Mouse (Mus musculus) intestine, embryonic 16.5 days (tissue): Measurements from ENCODE around the gene Sugt1. TPM values are rescaled to one million over a fixed set of nuclear protein-coding genes. Genes with fewer than 3 reads are reported as not detected.

Experiments used
- ATAC-seq: fragments of 200-750 bp; cut with Nextera tagmentation; 2 replicates; pipeline ENCODE4 v1.8.0; 2017; ENCODE audit warnings: moderate TSS enrichment, moderate library complexity
- H3K27ac ChIP-seq: fragments of 300-500 bp; sonication (generic); 2 replicates; pipeline ENCODE4 v1.5.1; 2014; ENCODE audit warnings: mild to moderate bottlenecking, low read length
- H3K27me3 ChIP-seq: fragments of 300-500 bp; sonication (generic); replicated peaks from 2 replicates; pipeline ENCODE4 v1.6.1; 2014; ENCODE audit warnings: low read length, control low read depth, mixed read lengths; ENCODE audit not compliant: control insufficient read depth, insufficient read depth
- H3K36me3 ChIP-seq: fragments of 300-500 bp; sonication (generic); 2 replicates; pipeline ENCODE4 v1.6.1; 2014; ENCODE audit warnings: low read length, control low read depth; ENCODE audit not compliant: control insufficient read depth, insufficient read depth
- H3K4me1 ChIP-seq: fragments of 300-500 bp; sonication (generic); 2 replicates; pipeline ENCODE4 v1.6.1; 2014; ENCODE audit warnings: low read length, control low read depth, mixed read lengths; ENCODE audit not compliant: control insufficient read depth, insufficient read depth
- H3K4me2 ChIP-seq: fragments of 300-500 bp; sonication (generic); 2 replicates; pipeline ENCODE4 v1.6.1; 2014; ENCODE audit warnings: low read depth, low read length, control low read depth
- H3K4me3 ChIP-seq: fragments of 300-500 bp; sonication (generic); 2 replicates; pipeline ENCODE4 v1.5.1; 2014; ENCODE audit warnings: mild to moderate bottlenecking, low read length
- H3K9ac ChIP-seq: fragments of 300-500 bp; sonication (generic); 2 replicates; pipeline ENCODE4 v1.6.1; 2014; ENCODE audit warnings: low read depth, low read length
- H3K9me3 ChIP-seq: fragments of 300-500 bp; sonication (generic); 2 replicates; pipeline ENCODE4 v1.6.1; 2016; ENCODE audit warnings: low read length, control low read depth; ENCODE audit not compliant: control insufficient read depth
- WGBS: fragments of 180-500 bp; shearing (Covaris S2); extraction: QIAGEN DNeasy Blood & Tissue Kit; methylation state at CpG from one replicate; pipeline ENCODE4 v1.1.7; 2014; 5-methylcytosine and 5-hydroxymethylcytosine counted together
- polyA plus RNA-seq: library from polyadenylated mRNA; unstranded; fragments of >200 nt; fragmentation: Nextera tagmentation; extraction: Ambion mirVana; gene quantifications from 2 replicates; pipeline ENCODE4 v1.2.1, GENCODE M21; 2015

Sugt1 gene
- polyA plus RNA-seq, 1 experiment from 2014 or later = 105 TPM

DNA sequence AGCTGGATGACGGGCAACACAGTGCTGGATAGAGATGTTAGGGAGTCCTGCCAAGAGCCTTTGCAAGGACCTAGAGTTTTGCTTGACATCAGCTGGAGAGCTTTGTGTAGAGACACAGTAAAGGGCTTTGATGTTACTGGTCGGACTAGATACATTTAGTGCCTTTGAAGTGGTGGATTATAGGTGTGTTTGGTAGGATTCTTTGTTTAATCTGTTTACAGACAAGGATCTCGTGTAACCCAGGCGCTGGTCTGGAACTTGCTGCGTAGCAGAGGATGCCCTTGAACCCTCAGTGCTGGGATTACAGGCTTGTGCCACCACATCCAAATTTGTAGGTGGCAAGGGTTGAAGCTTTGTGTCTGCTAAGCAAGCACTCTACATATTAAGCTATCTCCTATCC, 6.6 kb downstream of the Sugt1 start:
- 87% methylated on average over 5 of the region's 5 CpGs for WGBS
- Histone ChIP-seq H3K27ac (no peak overlapping the region), H3K36me3 (peaks cover 2% of the 10 kb centered on the region; the same call in 1 of the 2 replicates), H3K4me1 (peaks cover 6% of the 10 kb centered on the region; the same call in 1 of the 2 replicates), H3K4me3 (no peak overlapping the region), H3K9me3 (no peaks in the 10 kb centered on the region), H3K4me2 (no peak overlapping the region), H3K27me3 (no peaks in the 10 kb centered on the region), H3K9ac (no peak overlapping the region)
- ATAC-seq = no peak

- no peak overlapping the region for H3K27ac ChIP-seq
- H3K27me3 ChIP-seq = no peaks in the 10 kb centered on the region
- H3K4me2 ChIP-seq = no peak overlapping the region
- no peaks in the 10 kb centered on the region for H3K4me1 ChIP-seq
- H3K9ac ChIP-seq = no peak overlapping the region
- 72% methylated on average over 4 of the region's 4 CpGs for WGBS
- H3K9me3 ChIP-seq = no peaks in the 10 kb centered on the region
- no peak overlapping the region for H3K4me3 ChIP-seq
- ATAC-seq = no peak
- H3K36me3 ChIP-seq = peaks cover 8% of the 10 kb centered on the region
Observed at GRCm38 (mm10) chr14:79596602-79597001, 9.1 kb downstream of the Sugt1 start.

DNA sequence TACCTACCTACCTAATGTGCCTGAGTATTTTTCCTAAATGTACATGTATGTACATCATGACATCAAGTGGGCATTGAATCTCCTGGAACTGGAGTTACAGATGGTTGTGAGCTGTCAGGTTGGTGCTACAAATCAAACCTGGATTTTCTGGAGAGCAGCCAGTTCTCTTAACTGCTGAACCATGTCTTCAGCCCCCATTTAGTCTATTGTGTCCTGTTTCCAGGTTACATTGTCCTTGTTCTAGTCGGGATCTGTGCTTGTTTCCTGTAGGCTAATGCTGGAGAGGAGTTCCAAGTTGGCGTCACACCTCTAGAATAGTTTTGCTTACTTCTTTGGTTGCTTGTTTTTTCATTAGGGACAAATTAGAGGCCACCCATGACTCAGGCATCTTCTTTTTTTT, 18.4 kb downstream of the Sugt1 start:
- no peak overlapping the region for H3K4me2 ChIP-seq
- no peak overlapping the region for H3K4me3 ChIP-seq
- no peaks in the 10 kb centered on the region for H3K9me3 ChIP-seq
- no peaks in the 10 kb centered on the region for H3K4me1 ChIP-seq
- ATAC-seq = no peak
- 83% methylated on average over 2 of the region's 2 CpGs for WGBS
- H3K27me3 ChIP-seq = no peaks in the 10 kb centered on the region
- no peak overlapping the region for H3K9ac ChIP-seq
- H3K36me3 ChIP-seq = peaks cover 12% of the 10 kb centered on the region
- no peak overlapping the region for H3K27ac ChIP-seq

GRCm38 (mm10) chr14:79606392-79606791, 18.9 kb downstream of the Sugt1 start:
- ATAC-seq = no peak
- no peaks in the 10 kb centered on the region for H3K27me3 ChIP-seq
- H3K4me3 ChIP-seq = no peak overlapping the region
- no peaks in the 10 kb centered on the region for H3K9me3 ChIP-seq
- H3K27ac ChIP-seq = no peak overlapping the region
- no peak overlapping the region for H3K4me2 ChIP-seq
- H3K9ac ChIP-seq = no peak overlapping the region
- 88% methylated on average over 6 of the region's 6 CpGs for WGBS
- H3K4me1 ChIP-seq = no peaks in the 10 kb centered on the region
- peaks cover 11% of the 10 kb centered on the region for H3K36me3 ChIP-seq

GRCm38 (mm10) chr14:79606867-79607266, 19.4 kb downstream of the Sugt1 start:
- 94% methylated on average over 3 of the region's 3 CpGs for WGBS
- Histone ChIP-seq H3K4me3 (no peak overlapping the region), H3K9me3 (no peaks in the 10 kb centered on the region), H3K9ac (no peak overlapping the region), H3K4me2 (no peak overlapping the region), H3K36me3 (peaks cover 14% of the 10 kb centered on the region), H3K27ac (no peak overlapping the region), H3K4me1 (no peaks in the 10 kb centered on the region), H3K27me3 (no peaks in the 10 kb centered on the region)
- ATAC-seq = no peak

DNA sequence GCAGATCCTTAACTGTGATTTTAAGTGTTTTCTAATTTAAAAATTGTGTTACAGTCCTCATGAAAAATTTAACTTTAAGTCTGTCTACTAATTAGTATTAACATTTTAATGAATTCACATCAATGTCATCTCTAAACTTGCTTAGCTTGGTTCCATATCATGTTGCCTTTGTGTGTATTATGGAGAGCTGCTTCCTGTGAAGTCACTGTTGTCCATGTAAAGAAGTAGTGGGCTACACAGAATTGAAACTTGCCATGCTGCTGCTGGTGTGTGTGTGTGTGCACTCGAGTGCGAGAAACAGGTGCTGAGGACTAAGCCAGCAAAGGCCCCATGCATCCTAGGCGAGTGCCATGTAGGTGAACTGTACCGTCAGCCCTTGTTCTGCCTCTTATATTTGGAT, 19.9 kb downstream of the Sugt1 start:
- Histone ChIP-seq H3K4me2 (no peak overlapping the region), H3K27me3 (no peaks in the 10 kb centered on the region), H3K4me1 (no peaks in the 10 kb centered on the region), H3K27ac (no peak overlapping the region), H3K36me3 (peaks cover 14% of the 10 kb centered on the region), H3K9me3 (no peaks in the 10 kb centered on the region), H3K4me3 (no peak overlapping the region), H3K9ac (no peak overlapping the region)
- no peak for ATAC-seq
- WGBS = 97% methylated on average over 4 of the region's 4 CpGs

DNA sequence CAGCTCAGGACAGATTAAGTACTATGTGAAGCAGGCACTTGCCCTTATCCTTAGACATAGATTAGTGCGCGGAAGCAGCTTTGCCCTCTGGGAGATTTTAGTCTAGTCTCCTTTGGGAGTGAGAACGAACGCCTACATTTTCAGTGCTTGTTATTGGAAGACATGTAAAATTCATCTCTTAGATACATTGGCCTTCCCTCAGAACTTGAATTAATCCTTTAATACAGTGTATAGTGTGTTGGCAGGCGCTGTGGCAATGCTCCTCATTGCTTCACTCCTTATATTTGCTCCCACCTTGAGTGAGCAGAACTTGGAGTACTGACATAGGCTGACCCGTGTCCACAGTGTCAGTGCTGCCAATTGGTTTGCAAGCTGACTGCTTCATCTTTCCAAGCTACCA, 20.8 kb downstream of the Sugt1 start:
- H3K4me2 ChIP-seq = no peak overlapping the region
- WGBS = 95% methylated on average over 6 of the region's 6 CpGs
- no peak overlapping the region for H3K27ac ChIP-seq
- H3K4me1 ChIP-seq = no peaks in the 10 kb centered on the region
- no peaks in the 10 kb centered on the region for H3K27me3 ChIP-seq
- no peak overlapping the region for H3K9ac ChIP-seq
- no peaks in the 10 kb centered on the region for H3K9me3 ChIP-seq
- peaks cover 14% of the 10 kb centered on the region for H3K36me3 ChIP-seq
- H3K4me3 ChIP-seq = no peak overlapping the region
- no peak for ATAC-seq

GRCm38 (mm10) chr14:79617121-79617828, 29.8 kb downstream of the Sugt1 start:
- H3K9me3 ChIP-seq = no peaks in the 10 kb centered on the region
- no peak overlapping the region for H3K27ac ChIP-seq
- no peaks in the 10 kb centered on the region for H3K27me3 ChIP-seq
- H3K4me1 ChIP-seq = no peaks in the 10 kb centered on the region
- H3K36me3 ChIP-seq = no peaks in the 10 kb centered on the region
- no peak overlapping the region for H3K4me2 ChIP-seq
- no peak overlapping the region for H3K4me3 ChIP-seq
- no peak for ATAC-seq
- 86% methylated on average over 8 of the region's 8 CpGs for WGBS
- H3K9ac ChIP-seq = no peak overlapping the region

GRCm38 (mm10) chr14:79619802-79620201, 32.3 kb downstream of the Sugt1 start:
- H3K27ac ChIP-seq = no peak overlapping the region
- H3K27me3 ChIP-seq = no peaks in the 10 kb centered on the region
- ATAC-seq = no peak
- H3K36me3 ChIP-seq = no peaks in the 10 kb centered on the region
- no peak overlapping the region for H3K9ac ChIP-seq
- H3K4me3 ChIP-seq = no peak overlapping the region
- WGBS = 91% methylated on average over 7 of the region's 7 CpGs
- no peaks in the 10 kb centered on the region for H3K4me1 ChIP-seq
- H3K9me3 ChIP-seq = no peaks in the 10 kb centered on the region
- H3K4me2 ChIP-seq = no peak overlapping the region

DNA sequence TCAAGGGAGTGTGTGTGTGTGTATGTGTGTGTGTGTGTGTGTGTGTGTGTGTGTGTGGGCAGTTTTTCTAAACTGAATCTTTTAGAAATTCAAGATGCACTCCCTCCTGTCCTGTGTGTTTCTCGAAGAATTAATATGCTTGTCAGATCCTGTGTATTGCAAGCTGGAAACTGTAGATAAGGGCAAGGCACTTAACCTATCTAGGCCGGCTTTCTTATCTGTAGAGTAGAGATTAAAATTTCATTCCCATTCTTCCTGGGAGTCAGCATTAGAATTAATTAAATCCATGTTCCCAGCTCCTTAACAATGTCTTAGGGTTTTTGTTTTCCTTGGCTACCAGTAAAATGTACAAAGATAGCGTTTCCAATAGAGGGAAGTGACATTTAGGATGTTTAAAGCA, 33.7 kb downstream of the Sugt1 start:
- H3K9me3 ChIP-seq = no peaks in the 10 kb centered on the region
- no peak overlapping the region for H3K4me3 ChIP-seq
- 74% methylated on average over 3 of the region's 3 CpGs for WGBS
- H3K4me2 ChIP-seq = no peak overlapping the region
- H3K27me3 ChIP-seq = no peaks in the 10 kb centered on the region
- 0 out of 2 replicates have a peak, but pooled peaks cover 6% of the 10 kb centered on the region for H3K36me3 ChIP-seq
- no peaks in the 10 kb centered on the region for H3K4me1 ChIP-seq
- H3K9ac ChIP-seq = no peak overlapping the region
- ATAC-seq = no peak
- H3K27ac ChIP-seq = no peak overlapping the region
